ENCODE assay signal across 9 mouse cellular contexts in genomic region chr15:89127364-89127940, GRCm38 (mm10). TPM values are rescaled to one million over a fixed set of nuclear protein-coding genes. Genes with fewer than 3 reads are reported as not detected.
DNase-seq lines count a peak whose midpoint lies in the region; ATAC-seq and TF ChIP-seq lines count a peak whose summit lies in the region.
"Had no signal": no experiment of that assay in that cellular context is flagged by ENCODE, and none has a peak within 500 bp of the region (broad histone marks: within the 10 kb centered on the region; RNA-seq: fewer than 3 reads in every experiment).

No protein-coding gene starts in this region.

- no peak for TF ChIP-seq POLR2A in bone marrow macrophage, adult 2 months (IDR thresholded peaks at IDR 0.05; ENCODE audit: borderline replicate concordance, low read depth, low read length)

- H3K4me2 ChIP-seq in heart, embryonic 12.5 days, result peak overlapping the region; percentile 81
- H3K4me2 ChIP-seq in hindbrain, embryonic 13.5 days, result peak overlapping the region; percentile 79
- H3K4me2 ChIP-seq in midbrain, embryonic 13.5 days (replicated peaks), result peak overlapping the region; percentile 77

- intact Hi-C loops in heart, postnatal 36 days (cut with DNase I), result no loop called here

- no peaks in the 10 kb centered on the region for H3K27me3 ChIP-seq in heart, embryonic 12.5 days (replicated peaks)
- no peaks in the 10 kb centered on the region for H3K27me3 ChIP-seq in hindbrain, embryonic 13.5 days
- no peaks in the 10 kb centered on the region for H3K27me3 ChIP-seq in midbrain, embryonic 13.5 days

- peaks cover 20% of the 10 kb centered on the region for H3K4me1 ChIP-seq in heart, embryonic 12.5 days (replicated peaks)
- peaks cover 20% of the 10 kb centered on the region for H3K4me1 ChIP-seq in bone marrow macrophage, adult 2 months (ENCODE audit: control insufficient read depth, insufficient read depth, low read length)
- peaks cover 34% of the 10 kb centered on the region for H3K4me1 ChIP-seq in hindbrain, embryonic 13.5 days (replicated peaks)
- H3K4me1 ChIP-seq in midbrain, embryonic 13.5 days (replicated peaks), result peaks cover 28% of the 10 kb centered on the region

- no peaks in the 10 kb centered on the region for H3K9me3 ChIP-seq in heart, embryonic 12.5 days (replicated peaks)
- no peaks in the 10 kb centered on the region for H3K9me3 ChIP-seq in hindbrain, embryonic 13.5 days
- no peaks in the 10 kb centered on the region for H3K9me3 ChIP-seq in midbrain, embryonic 13.5 days

- WGBS in heart, embryonic 12.5 days, result 86% methylated on average over 8 of the region's 8 CpGs
- WGBS in hindbrain, embryonic 13.5 days, result 90% methylated on average over 8 of the region's 8 CpGs
- WGBS in midbrain, embryonic 13.5 days, result 88% methylated on average over 8 of the region's 8 CpGs

- H3K27ac ChIP-seq in heart, embryonic 12.5 days (ENCODE audit: poor library complexity, severe bottlenecking), result no peak overlapping the region
- H3K27ac ChIP-seq in bone marrow macrophage, adult 2 months (ENCODE audit: insufficient read depth, low read depth, low read length), result no peak overlapping the region
- H3K27ac ChIP-seq in hindbrain, embryonic 13.5 days, result peak overlapping the region; percentile 82; the same call in 1 of the 2 replicates
- no peak overlapping the region for H3K27ac ChIP-seq in midbrain, embryonic 13.5 days

- ATAC-seq in heart, embryonic 12.5 days (ENCODE audit: insufficient number of reproducible peaks, low FRiP score), result no peak
- ATAC-seq in hindbrain, embryonic 13.5 days (ENCODE audit: low FRiP score), result no peak
- ATAC-seq in midbrain, embryonic 13.5 days, result no peak

- TF ChIP-seq CTCF in bone marrow macrophage, adult 2 months (IDR thresholded peaks at IDR 0.05; ENCODE audit: low read depth, low read length), result no peak

- no peak for DNase-seq in heart, postnatal 36 days
- DNase-seq in gastrocnemius, postnatal 10 days, result no peak
- DNase-seq in spleen, adult 18-20 months, result no peak
- no peak for DNase-seq in ovary, postnatal 10 days (ENCODE audit: low spot score)

- H3K36me3 ChIP-seq in heart, embryonic 12.5 days, result peaks cover 28% of the 10 kb centered on the region
- H3K36me3 ChIP-seq in hindbrain, embryonic 13.5 days, result peaks cover 11% of the 10 kb centered on the region
- peaks cover 10% of the 10 kb centered on the region; the same call in 1 of the 2 replicates for H3K36me3 ChIP-seq in midbrain, embryonic 13.5 days

- H3K4me3 ChIP-seq in heart, embryonic 12.5 days, result peak overlapping the region; percentile 67
- peak overlapping the region; percentile 92 for H3K4me3 ChIP-seq in bone marrow macrophage, adult 2 months (ENCODE audit: insufficient read depth, low read length)
- H3K4me3 ChIP-seq in hindbrain, embryonic 13.5 days, result peak overlapping the region; percentile 57
- peak overlapping the region; percentile 50 for H3K4me3 ChIP-seq in midbrain, embryonic 13.5 days (replicated peaks)

- H3K9ac ChIP-seq in heart, embryonic 12.5 days, result peak overlapping the region; percentile 82
- H3K9ac ChIP-seq in hindbrain, embryonic 13.5 days, result peak overlapping the region; percentile 71
- peak overlapping the region; percentile 71 for H3K9ac ChIP-seq in midbrain, embryonic 13.5 days (replicated peaks)

RNA-seq across cellular contexts. Expression of gene Hdac10, which starts 1.0 kb away (rescaled TPM):
- polyA plus RNA-seq in heart, embryonic 12.5 days (2016; fragmentation: Nextera tagmentation; extraction: Ambion mirVana), result 12.7 and 13.4 TPM in 2 replicates
- total RNA-seq in heart, postnatal 36 days (2021), result 1 to 10 TPM; 7.1 to 7.4 TPM
- polyA plus RNA-seq in bone marrow macrophage, adult 2 months (2012; ENCODE audit: insufficient read depth, insufficient read length, missing spikeins), result 13.3 and 16.3 TPM in 2 replicates
- polyA plus RNA-seq in hindbrain, embryonic 13.5 days (2015; fragmentation: Nextera tagmentation; extraction: Ambion mirVana), result 24.3 and 24.5 TPM in 2 replicates
- 25.0 and 26.0 TPM in 2 replicates for polyA plus RNA-seq in midbrain, embryonic 13.5 days (2015; fragmentation: Nextera tagmentation; extraction: Ambion mirVana)
- total RNA-seq in gastrocnemius, postnatal 10 days (2021), result 10 to 100 TPM in 1 of 2 experiments, 1 to 10 TPM in 1; 7.6 to 10.6 TPM

RNA-seq across cellular contexts. Expression of gene Tubgcp6, which starts 4.5 kb away (rescaled TPM):
- 13.7 and 15.8 TPM in 2 replicates for polyA plus RNA-seq in heart, embryonic 12.5 days (2016; fragmentation: Nextera tagmentation; extraction: Ambion mirVana)
- 1 to 10 TPM; 8.6 to 8.8 TPM for total RNA-seq in heart, postnatal 36 days (2021)
- 10.4 and 15.4 TPM in 2 replicates for polyA plus RNA-seq in bone marrow macrophage, adult 2 months (2012; ENCODE audit: insufficient read depth, insufficient read length, missing spikeins)
- polyA plus RNA-seq in hindbrain, embryonic 13.5 days (2015; fragmentation: Nextera tagmentation; extraction: Ambion mirVana), result 17.5 and 18.9 TPM in 2 replicates
- 17.4 and 19.9 TPM in 2 replicates for polyA plus RNA-seq in midbrain, embryonic 13.5 days (2015; fragmentation: Nextera tagmentation; extraction: Ambion mirVana)
- 10 to 100 TPM in 1 of 2 experiments, 1 to 10 TPM in 1; 8.4 to 11.0 TPM for total RNA-seq in gastrocnemius, postnatal 10 days (2021)

RNA-seq across cellular contexts. Expression of gene Mapk12, which starts 13.1 kb away (rescaled TPM):
- polyA plus RNA-seq in heart, embryonic 12.5 days (2016; fragmentation: Nextera tagmentation; extraction: Ambion mirVana), result 19.9 and 20.1 TPM in 2 replicates
- total RNA-seq in heart, postnatal 36 days (2021), result 10 to 100 TPM; 21.5 to 23.7 TPM
- polyA plus RNA-seq in bone marrow macrophage, adult 2 months (2012; ENCODE audit: insufficient read depth, insufficient read length, missing spikeins), result not detected in 2 replicates
- polyA plus RNA-seq in hindbrain, embryonic 13.5 days (2015; fragmentation: Nextera tagmentation; extraction: Ambion mirVana), result 5.9 and 7.1 TPM in 2 replicates
- polyA plus RNA-seq in midbrain, embryonic 13.5 days (2015; fragmentation: Nextera tagmentation; extraction: Ambion mirVana), result 8.2 TPM in 2 replicates
- 10 to 100 TPM; 76.0 to 77.1 TPM for total RNA-seq in gastrocnemius, postnatal 10 days (2021)

RNA-seq across cellular contexts. Expression of gene Mapk11, which starts 22.0 kb away (rescaled TPM):
- polyA plus RNA-seq in heart, embryonic 12.5 days (2016; fragmentation: Nextera tagmentation; extraction: Ambion mirVana), result 3.7 and 4.6 TPM in 2 replicates
- 1 to 10 TPM; 1.7 to 2.0 TPM for total RNA-seq in heart, postnatal 36 days (2021)
- polyA plus RNA-seq in bone marrow macrophage, adult 2 months (2012; ENCODE audit: insufficient read depth, insufficient read length, missing spikeins), result 2.2 and 2.7 TPM in 2 replicates
- polyA plus RNA-seq in hindbrain, embryonic 13.5 days (2015; fragmentation: Nextera tagmentation; extraction: Ambion mirVana), result 36.1 and 36.5 TPM in 2 replicates
- polyA plus RNA-seq in midbrain, embryonic 13.5 days (2015; fragmentation: Nextera tagmentation; extraction: Ambion mirVana), result 39.8 and 44.2 TPM in 2 replicates
- total RNA-seq in gastrocnemius, postnatal 10 days (2021), result 1 to 10 TPM; 2.1 to 3.0 TPM
- total RNA-seq: megakaryocyte progenitor cell, adult 5-6 weeks had no signal

RNA-seq across cellular contexts. Expression of gene Selenoo, which starts 38.6 kb away (rescaled TPM):
- polyA plus RNA-seq in heart, embryonic 12.5 days (2016; fragmentation: Nextera tagmentation; extraction: Ambion mirVana), result 12.4 and 12.6 TPM in 2 replicates
- 10 to 100 TPM; 15.4 to 17.1 TPM for total RNA-seq in heart, postnatal 36 days (2021)
- 20.7 and 22.9 TPM in 2 replicates for polyA plus RNA-seq in bone marrow macrophage, adult 2 months (2012; ENCODE audit: insufficient read depth, insufficient read length, missing spikeins)
- 19.9 and 20.7 TPM in 2 replicates for polyA plus RNA-seq in hindbrain, embryonic 13.5 days (2015; fragmentation: Nextera tagmentation; extraction: Ambion mirVana)
- polyA plus RNA-seq in midbrain, embryonic 13.5 days (2015; fragmentation: Nextera tagmentation; extraction: Ambion mirVana), result 20.2 and 23.9 TPM in 2 replicates
- 10 to 100 TPM in 1 of 2 experiments, 1 to 10 TPM in 1; 9.1 to 10.1 TPM for total RNA-seq in gastrocnemius, postnatal 10 days (2021)
